Mouse (Mus musculus) adipocyte (in vitro differentiated cells): ENCODE results near the gene Icmt.

Source experiments
- DNase-seq: peaks from one replicate; pipeline ENCODE4 v3.0.0-alpha.2; 2016; ENCODE audit warnings: low spot score

The Icmt gene

GRCm38 (mm10) chr4:152339293-152339790 lies 42.3 kb downstream of the Icmt start:
- DNase-seq: no peak

DNA sequence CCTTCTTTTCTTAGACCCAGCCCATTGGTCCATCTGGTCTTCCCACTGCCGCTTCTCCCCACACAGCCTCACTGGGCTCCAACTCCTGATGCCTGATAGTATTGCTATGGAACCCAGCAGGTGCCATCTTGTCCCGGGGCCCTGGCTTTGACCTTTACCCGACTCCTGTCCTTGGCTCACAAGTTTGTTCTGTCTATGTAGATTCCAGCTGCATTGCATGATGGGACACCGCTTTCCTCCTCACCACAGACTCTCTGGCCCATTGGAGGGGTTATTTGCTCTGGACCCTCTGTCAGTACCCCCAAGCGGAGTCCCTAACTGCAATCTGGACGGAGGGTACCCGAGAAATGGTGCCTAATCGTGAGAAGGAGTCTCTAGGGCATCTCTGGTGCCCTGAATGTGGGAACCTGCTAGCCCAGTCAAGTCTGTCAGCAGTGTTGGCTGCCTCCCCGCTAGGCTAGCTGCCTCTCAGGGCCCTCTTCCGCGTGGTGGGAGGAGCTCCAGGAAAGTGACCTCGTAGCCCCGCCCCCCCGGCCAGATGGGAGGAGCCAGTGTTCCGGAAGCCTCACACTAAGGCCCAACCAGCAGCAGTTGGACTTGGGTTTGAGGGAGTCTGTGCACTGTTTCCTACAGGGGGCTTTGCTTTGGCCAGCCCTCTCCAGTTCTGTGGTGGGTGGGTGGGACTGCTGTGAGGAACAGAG lies 43.7 kb downstream of the Icmt start:
- no peak for DNase-seq

DNA sequence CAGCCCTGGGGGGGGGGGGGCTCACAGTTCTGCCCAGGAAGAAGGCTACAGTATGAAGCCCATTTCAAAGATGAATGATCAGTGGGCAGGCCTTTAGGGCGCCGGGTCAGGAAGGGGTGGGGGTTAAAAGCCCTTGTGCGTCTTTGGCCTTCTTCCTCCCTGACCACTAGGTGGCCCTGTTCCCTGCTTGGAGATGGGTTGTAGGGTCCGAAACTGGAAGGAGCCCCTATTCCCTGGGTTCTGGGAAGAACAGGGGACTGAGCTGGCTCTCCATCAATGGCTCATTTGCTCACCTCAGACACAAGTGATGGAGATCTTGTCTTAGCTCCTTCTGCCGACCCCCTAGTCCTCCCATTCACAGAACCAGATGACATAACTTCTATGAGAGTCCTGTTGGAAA lies 46.3 kb downstream of the Icmt start:
- DNase-seq: peak; percentile 33

DNA sequence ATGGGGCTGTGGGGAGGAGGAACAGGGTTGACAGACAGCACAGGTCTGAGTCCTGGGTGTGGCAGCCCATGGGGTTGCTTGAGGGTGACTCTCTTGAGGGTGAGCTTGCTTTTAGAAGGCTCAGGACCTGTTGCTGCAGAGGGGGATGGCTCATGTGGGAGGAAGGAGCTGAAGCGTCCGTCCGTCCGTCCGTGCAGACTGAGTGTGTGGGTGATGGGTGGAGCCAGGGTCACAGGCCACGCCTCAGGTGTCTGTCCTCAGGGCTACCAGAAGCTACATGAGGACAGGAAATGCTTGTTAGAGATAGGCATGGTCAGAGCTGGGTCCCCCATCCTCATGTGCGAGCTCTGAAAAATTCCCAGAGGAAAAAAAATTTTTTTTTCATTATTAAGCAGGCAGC lies 47.6 kb downstream of the Icmt start:
- DNase-seq: no peak

DNA sequence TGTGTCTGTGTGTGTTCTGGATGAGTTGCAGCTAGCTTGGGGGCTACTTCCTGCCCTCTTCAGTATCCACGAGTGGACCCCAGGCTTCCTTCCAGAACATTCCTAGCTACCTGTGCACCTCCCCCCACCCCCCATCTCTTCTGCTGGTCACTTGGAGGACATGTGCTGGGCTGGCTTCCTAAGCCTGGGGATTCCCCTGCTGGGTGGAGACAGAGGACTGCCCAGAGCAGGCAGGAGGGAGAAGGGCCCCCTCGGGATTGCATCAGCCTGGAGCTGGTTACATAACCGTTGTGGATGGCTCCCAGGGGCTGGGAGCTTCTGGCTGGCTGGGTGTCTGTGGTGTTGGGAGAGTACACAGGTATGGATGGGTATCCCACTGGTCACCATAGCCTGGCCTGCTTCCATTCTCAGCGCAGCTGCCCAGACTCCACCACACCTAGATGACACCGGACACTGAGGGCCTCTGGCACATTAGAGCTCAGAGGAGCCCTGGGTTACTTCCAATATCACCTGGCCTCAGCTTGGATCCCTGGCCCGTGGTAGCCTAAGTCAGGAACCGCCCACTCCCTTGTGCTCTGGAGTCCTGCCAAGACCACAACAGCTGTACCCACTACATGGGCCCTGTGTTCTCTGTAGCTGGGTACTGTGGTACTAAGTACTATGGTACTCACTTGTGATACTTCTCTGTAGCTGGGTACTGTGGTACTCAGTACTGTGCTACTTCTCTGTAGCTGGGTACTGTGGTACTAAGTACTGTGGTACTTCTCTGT lies 48.3 kb downstream of the Icmt start:
- peak; percentile 76 for DNase-seq

- DNase-seq: no peak
Measured at GRCm38 (mm10) chr4:152349837-152350381, 52.9 kb downstream of the Icmt start.

GRCm38 (mm10) chr4:152350722-152351421 lies 53.8 kb downstream of the Icmt start:
- DNase-seq: no peak

DNA sequence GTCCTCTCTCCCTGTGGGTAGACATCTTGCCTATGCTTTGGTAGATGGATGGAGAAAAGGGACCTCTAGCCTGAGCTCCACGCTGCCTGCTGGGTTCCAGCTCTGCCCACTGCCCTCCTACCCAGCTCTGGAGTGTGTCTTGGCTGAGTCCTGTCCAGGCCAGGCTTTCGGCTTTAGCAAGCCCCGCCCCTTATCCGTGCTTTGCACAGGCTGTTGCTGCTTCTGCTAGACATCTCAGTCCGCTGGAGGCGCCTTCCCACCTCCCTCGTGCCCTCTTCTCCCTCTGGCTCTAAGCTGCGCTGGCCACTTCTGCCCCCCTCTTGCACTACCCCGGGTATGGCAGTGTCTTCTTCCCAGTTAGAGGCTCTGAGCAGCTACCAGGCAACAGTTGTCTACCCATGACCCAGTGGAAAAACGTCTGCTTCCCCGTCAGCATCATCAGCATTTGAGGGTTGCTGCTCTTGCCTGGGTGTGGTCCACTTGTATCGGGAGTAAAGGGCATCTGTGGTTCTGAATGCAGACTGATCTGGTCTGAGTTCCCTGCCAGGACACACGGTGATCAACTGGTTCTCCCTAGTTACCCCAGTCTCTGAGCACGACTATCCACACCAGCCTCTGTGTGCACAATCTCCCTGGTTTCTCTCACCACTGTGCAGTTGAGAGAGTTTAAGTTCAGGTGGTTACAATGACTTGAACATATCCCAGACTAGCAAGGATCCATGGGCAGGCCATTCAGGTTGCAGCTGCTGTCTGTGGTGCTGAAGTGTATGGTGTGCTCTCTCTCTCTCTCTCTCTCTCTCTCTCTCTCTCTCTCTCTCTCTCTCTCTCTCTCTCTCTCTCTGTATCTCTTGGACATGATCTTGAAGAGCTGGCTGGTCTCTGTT lies 54.6 kb downstream of the Icmt start:
- peak; percentile 34 for DNase-seq

GRCm38 (mm10) chr4:152353886-152354637 lies 57.0 kb downstream of the Icmt start:
- DNase-seq: no peak

DNA sequence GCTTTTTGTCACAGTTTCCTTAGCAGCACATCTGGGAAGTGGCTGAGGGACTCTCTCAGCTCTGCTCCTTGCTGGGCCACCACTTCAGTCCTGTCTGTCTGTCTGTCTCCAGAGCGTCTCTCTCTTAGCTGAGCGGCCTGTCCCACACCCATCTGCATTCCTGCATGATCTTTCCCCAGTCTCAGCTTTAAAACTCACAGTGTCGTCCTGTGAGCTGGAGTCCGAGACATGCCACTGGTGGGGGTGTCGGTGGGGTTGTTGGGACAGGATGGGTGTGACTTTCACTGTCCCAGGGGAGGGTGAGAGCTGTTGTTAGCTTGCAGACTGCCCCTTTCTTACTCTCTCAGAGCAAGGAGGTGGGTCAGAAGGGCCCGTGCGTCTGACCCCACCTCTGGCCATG lies 58.6 kb downstream of the Icmt start:
- no peak for DNase-seq
